Mouse (Mus musculus) c-Kit-positive CD71-positive TER-119-positive erythroid progenitor cells, embryonic 14.5 days (primary cell): ENCODE results near the gene Map3k20.
A peak's percentile ranks its signal among the peaks of the same experiment; 100 is the strongest.

Experiments used
- DNase-seq: peaks from one replicate; pipeline ENCODE4 v3.0.0-alpha.2; 2013; ENCODE audit warnings: low spot score

The Map3k20 gene

DNA sequence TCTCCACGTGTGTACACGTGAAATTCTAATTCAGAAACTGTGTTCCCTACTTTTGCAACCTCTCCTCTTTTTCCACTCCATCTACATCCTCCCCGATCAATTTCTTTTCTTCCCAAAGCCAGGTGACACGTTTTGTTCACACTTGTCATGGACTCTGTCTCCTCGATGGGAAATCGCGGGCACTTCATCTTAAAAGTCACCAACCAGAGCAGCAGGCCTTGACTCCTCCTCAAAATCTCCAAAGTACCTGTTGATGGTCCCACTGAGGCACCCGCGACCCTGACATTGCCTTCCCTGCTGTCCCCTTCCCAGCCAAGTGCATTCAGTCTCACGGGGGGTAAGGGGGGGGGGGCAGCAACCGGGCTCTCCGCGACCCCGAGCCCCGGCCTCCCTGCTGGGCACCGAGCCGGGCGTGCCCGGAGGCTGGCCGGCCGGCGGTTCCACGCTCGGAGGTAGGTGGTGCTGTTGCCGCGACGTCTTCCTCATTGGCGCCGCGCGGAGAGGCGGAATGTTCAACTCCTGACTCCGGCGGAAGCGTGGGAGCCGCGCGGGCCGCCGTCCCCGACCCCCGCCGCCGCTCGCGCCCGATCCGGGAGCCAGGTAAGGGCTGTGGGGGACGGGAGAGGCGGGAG lies at the start of gene Map3k20:
Gene Map3k20, plus strand, starts transcription at position 382 of the 632 bp plus-strand sequence.
- peak; percentile 62 for DNase-seq

DNA sequence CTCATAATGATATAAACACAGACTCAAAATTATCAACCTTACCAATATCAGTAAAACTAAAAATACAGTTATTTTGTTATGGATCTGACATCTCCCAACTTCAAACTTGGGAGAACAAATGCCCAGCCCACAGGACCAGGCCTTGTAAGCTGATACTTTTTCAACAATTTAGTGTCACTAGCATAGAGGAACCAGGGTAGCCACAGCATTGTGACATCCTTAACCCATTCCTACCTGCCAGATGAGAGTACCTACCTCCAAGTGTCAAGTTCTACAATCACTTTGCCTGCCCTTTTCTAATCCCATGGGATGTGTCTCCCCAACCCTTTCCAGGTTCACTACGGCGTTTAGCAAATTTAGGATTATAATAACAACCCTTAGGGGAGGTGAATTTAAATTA lies 47.0 kb upstream of the Map3k20 start:
- no peak for DNase-seq

DNA sequence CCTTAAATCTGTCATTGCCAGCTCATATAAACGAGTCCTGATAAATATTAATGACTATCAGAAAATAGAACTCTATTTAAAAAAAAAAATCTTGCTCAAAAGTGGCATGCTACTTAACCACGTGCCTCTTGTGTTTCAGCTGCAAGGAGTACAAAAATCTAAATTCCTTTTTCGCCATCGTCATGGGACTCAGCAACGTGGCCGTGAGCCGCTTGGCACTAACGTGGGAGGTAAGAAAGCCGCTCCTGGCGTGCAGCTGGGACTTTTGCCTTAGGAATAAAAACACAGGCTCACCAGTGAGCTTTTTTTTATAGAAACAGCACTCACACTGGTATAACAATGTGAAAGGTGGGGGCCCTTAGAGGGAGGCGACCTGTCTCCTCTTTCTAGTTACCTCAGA lies 46.5 kb upstream of the Map3k20 start:
- DNase-seq, result no peak

DNA sequence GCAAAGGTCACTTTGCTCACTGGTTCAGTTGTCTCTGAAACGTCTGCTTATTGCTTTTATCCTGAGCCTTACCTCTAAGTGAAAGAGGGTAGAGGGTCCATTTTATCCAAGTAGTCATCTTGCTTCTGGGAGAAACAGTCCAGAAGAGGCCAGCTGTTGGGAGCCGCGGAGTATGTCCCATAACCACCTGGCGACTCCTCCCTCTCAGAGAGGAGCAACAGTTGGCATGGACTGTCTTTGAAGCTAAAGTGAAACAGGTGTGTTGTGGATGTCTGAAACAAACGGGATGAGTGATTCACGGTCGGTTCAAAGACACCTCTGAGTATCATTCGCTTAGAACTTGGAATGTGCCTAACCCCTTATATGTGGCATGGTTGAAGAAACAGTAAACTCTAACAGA lies 46.0 kb upstream of the Map3k20 start:
- DNase-seq, result no peak

DNA sequence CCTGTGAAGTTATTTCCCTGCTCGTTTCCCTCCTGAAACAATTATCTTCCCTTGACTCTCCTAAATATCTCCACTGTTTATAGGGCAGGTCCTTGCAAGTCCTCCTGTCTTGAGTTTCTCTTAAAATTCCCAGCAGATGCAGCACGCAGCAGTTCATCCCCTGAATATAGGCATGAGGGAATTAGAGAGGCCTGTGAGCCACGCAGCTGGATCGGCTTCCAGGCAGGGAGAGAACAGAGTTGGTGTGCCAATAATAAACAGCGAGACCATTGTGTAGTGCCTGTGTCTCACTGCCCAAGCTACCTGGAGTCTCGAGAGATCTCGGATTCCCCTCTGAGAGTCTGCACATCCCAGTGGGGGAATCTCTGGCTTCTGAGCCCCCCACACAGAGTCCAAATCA lies 45.4 kb upstream of the Map3k20 start:
- no peak for DNase-seq

DNA sequence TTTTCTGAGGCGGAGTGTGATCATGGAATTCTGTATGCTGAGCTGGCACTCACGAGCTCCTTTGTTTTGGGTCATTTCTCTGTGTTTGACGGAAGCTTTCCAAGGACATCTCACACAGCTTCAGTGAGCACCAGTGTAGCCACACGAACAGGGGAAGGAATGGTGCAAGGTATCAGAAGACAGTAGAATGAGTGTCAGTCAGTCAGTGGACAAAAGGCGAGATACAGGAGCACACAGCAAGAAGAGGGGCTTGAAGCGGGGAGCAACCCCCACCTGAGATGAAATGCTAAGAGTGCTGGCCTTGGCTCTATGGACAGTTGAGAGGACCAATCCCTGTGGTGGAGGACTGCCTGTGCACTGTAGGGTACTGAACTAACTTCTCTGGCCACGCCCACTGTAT lies 44.7 kb upstream of the Map3k20 start:
- no peak for DNase-seq

DNA sequence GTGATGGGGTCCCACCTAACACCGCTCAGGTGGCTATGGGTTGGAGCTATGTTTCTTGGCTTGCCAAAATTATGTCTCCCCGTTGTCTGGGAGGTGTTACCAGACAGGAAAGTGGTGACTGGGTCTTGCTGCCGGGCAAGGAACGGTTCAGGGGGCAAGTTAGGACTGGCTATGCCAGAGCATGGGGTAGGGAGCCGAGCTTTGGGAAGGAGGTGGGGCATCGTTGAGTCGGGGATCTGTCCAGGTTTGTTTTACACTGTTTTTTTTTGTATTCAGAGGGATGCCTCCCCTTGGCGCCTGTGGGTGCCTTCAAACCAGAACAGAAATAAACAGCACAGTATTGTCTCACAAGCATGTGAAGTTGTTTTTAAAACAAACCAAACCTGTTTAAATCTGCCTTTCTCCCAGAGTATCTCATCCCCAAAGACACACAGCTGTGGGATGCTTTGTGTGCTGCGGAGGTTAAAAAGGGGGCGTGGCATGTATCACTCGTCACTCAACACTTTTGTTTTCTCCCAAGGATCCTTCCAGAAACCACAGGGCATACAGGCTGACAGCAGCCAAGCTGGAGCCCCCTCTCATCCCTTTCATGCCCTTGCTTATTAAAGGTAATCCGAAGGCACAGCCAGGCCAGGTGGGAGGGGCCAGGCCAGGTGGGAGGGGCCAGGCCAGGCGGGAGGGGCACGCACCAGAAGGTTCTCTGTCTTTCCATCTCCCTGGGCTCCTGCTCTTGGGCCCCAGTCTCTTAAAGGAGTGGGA lies 43.5 kb upstream of the Map3k20 start:
- peak; percentile 7 for DNase-seq

DNA sequence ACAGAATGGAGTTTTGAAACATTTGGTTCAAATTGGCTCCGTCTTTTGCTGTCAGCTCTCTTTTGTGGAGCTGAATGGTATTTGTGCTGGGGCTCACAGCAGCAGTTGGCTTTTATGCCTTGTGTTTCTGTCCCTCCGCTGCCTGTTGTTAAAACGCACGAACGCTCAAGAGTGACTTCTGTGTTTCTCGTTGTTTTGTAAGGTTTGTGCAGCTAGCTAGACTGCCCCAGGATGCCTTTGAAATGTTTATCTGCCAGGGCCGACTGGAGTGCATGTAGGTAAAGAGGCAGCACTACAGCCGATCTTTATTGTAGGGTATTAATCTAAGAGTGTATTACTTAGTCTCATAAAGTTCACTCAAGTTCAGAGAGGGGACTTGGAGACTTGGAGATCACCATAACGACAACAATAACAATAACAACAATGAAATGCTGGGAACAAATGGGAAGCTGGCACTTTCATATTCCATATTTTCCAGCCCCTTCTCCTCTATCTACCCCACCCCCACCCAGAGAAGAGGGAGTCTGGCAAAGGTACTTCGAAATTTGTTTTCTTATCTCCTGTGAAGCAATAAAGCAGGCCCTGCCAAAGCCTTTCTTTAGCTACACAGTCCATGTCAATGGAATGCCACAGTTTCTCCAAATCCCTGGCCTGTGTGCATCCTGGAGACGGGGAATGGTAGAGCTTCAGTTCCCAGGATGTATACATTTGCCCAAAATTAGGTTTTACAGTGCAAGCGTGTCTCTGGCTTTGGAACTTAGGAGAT lies 42.3 kb upstream of the Map3k20 start:
- DNase-seq, result no peak

DNA sequence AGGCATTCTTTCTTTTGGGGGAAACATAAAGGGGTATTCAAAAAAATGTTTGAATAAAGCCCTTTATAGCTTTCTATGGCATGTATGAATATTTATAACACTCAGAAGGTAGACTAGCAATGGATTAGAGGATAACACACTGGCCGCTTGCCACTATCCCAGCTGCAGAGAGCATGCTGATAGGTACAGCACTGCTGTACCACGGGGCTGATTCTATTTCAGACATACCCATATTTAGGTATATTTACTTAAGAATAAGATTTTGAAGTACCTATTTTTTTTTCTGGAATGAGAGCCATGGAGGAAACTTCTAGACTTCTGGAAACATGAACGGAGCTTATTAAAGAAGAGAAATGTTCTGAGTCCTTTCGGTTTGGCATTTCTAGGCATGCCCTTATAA lies 39.8 kb upstream of the Map3k20 start:
- no peak for DNase-seq

DNA sequence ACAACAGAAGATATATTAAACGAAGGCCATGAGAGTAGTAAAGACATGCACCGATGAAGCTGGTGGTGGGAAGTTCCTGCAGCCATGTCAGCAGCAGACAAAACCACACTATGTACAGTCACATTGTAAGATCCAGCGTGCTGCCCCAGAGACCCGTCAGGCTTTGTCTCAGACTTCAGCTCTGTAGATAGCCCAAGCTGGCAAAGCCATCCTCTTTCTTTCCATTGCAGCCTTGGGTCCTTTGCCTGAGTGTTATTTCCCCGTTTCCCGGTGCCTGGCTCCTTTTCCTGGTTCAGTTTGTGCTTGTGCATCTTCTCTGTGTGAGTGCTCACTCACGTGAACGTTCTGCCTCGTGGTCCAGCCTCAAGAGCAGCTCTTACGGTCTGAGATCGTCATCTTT lies 39.1 kb upstream of the Map3k20 start:
- no peak for DNase-seq

DNA sequence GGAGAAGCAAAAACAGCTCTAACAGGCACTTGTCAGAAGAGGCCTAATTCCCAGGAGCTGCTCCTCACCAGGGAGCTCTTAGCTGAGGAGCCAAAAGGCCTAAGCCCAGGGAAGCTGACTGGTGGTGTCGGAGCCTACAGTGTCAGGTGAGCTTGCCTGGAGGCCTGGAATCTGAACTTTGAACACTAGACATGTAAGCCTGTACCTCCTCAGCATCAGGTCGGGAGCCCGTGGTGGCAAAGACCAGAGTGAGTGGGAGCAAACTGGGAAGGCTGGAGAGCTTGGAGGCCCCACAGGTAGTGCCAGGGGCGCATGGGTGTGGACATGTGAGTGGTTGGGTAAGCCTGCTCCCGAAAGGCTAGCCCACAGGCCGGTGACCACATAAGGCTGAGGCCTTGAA lies 37.6 kb upstream of the Map3k20 start:
- DNase-seq, result no peak

DNA sequence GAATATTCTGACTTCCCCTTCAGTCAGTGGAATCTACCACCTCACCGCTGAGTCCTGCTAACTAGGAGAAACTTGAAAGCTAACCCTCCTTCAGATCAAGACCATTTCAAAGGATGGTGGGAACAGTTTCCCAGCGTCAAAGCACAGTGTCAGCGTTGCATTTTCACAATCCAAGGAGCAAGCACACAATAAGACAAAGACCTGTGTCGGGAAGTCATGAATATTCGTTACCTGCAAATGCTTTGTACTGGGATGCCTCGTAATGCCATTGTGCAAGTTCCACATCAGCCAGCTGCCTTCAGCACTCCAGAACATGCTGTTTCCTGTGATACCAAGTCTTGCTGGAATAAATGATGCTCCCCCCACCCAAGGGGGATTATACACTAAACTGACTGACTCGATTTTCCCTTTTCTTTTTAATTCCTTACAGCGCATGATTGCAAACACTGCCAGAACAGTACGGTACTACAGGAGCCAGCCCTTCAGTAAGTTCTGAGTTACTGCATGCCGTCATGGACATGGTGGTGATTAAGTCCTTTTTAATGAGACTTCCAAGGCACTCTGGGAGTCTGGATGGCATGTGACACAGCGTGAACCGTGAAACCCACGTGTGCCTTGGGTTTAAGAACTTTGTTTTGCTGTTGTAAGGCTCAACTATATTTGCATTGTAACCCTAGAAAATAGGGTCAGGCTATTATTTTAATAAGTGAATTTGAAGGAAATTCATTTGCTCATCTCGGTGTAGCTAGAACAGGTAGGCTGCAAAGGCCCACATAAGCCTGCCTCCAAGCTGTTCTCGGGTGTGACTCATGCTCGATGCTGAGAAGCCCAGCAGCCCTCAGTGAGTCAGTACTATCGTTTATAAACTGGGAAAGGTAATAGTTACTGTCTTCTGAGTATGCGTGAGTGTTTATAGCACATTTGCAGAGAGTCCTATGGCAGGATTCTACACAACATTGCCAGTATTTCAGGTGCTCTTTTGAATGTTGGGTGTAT lies 32.6 kb upstream of the Map3k20 start:
- no peak for DNase-seq

DNA sequence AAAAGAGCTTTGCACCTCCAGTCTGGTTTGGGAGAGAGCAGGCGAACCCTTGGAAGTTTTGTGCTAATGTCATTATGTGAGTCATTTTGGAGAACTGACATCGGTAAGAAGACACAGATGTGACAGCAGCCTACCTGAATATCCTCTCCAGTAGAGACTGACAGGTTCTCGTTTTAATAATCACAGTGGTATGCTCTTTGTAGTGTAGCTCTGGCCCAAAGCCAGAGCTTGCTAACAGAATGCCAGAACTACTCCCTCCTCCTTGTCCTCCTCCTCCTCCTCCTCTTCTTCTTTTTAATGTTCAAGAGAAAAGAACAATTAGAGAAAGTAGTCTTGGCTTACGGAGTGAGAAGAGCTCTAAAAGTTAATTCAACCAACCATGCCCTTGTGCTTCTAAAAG lies 31.6 kb upstream of the Map3k20 start:
- no peak for DNase-seq

DNA sequence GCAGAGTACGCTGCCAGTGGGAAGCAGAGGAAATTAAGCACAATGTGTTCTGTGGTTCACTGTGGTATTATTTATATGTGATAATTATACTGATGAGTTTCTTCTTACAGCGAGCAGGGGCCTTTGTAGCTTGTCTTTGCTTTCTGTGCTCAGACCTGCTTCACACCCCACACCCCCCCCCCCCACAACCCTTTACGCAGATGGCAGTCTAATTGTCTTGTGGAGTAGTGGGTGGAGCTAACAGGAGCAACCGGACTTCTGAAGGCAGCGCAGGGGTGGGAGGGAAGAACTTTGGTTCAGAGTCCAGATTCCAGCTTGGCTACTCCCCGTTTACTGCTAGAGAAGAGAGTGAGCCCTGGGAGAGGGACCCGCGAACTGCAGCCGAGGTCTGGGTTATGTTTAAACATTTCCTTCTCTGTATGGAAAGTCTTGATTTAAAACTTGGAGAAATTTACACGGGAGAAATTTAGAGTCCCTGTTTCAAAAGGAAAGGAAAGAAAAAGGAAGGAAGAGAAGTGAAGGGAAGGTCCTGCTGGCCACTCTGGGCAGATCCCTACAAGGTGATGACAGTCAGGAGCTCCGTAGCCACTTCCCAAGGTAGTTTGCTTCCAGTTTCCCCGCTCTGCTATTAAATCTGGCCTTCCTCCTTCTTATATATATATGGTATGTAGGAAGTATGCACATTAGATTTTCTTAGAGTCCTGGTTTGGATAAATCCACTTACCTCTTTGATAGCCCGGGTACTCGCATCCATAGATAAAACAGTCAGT lies 30.4 kb upstream of the Map3k20 start:
- no peak for DNase-seq

DNA sequence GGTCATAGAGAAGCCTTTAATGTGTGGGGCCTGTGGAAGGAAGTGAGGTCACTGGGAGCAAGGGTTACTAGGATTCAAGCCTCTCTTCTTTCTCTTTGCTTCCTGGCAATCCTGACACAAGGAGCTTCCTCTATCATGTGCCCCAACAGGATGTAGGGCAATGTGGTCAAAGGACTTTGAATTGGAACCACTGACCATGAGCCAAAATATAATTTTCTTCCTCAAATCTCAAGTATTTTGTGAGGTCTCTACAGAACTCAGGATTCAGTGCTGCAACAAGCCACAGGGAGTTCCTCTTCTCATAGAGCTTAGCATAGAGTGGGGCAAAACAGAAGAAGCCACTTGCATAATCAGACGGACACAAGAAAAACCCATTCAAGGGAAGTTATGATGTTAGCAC lies 24.7 kb upstream of the Map3k20 start:
- DNase-seq, result no peak

DNA sequence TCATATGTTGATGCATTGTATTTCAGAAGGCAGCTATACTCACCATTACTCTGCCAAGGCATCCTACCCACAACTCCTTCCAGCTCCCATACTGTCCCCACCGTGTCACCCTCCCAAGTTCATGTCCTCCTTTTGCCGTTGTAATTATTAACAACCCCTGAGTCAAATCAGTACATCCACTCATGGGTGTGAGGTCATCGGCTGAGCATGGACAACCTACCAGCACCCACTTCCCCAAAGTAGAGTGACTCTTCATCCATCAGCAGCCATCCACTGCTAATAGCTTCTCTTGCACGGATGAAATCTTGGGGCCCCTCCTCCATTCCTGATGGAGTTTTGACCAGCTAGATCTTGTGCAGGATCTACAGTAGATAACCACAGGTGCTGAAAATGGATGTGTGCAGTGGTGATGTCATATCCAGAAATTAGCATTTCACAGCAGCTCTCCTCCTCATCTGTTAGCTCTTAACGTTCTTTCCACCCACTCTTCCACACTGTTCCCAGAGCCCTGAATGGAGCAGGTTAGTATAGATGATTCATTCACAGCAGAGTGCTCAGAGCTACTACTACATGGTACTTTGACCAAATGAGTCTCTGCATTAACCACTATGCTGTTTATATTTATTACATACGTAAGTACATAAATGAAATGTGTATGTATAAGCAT lies 22.5 kb upstream of the Map3k20 start:
- no peak for DNase-seq

DNA sequence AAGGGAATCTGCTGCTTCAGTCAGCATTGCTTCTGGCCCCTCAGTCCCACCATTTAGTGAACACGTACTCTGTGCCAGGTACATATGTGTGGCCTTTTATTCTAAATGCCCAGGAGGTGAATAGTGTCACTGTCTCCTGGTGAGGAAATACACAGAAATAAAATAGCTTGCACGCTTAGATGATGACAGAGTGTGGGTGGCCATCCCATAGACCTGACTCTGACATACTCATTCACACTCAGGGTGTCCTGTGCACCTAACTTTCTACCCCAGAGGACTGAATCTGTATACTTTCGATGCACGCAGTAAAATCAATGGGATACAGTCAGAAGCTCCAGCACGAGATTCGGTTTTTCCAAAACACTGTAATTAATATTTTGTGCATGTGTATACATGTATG lies 18.0 kb upstream of the Map3k20 start:
- no peak for DNase-seq

DNA sequence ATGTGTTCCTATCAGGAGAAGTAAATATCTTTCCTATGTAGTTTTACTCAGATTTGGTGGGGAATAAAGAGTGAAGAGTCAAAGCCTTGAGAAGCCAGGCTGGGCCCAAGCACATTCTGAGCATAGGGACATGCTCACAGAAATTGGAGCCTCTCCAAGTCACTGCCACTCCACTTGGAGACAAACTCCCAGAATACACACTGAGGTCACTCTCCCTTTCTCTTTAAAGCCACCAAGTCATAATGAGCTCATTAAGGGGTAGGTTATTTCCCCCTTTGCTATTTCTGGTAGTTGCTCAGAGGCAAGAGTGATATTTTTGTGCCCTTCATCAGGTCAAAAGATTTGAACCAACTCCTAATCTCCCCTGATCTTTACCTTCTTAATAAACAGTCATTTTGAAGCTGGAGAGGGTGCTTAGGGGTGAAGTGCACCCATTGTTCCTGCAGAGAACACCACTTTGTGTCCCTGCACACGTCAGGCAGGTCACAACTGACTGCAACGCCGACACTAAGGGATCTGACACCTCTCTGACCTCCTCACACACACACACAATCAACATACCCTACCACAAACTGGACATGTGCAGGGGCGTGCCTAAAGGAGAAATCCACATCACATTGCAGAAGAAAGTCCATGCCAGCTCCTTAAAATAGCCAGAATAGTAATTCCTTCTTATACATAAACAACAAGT lies 15.6 kb upstream of the Map3k20 start:
- DNase-seq, result no peak

DNA sequence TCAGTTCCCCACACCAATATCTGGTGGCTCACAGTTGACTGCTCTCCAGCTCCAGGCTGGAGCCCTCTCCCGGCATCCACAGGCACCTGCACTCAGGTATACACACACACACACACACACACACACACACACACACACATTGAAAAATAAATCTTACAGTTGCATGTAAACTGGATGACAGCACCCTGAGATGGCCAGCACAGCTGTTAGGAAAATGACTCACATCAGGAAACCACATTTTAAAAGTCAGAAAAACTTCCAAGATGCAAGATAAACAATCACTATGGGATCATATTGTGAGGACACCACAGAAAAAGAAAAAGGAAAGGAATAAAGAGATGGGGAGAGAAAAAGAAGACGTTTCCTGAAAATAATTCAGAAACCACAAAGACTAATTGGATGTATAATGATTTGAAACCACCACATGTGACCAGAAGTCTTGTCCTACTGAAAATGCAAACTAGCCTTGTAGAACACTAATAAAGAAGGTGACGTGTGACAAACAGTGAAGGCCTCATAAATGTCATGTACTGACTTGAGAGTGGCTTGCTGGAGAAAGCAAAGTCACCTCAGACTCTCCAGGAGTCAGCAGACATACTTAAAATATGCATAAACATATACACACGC lies 7.1 kb upstream of the Map3k20 start:
- DNase-seq, result no peak

DNA sequence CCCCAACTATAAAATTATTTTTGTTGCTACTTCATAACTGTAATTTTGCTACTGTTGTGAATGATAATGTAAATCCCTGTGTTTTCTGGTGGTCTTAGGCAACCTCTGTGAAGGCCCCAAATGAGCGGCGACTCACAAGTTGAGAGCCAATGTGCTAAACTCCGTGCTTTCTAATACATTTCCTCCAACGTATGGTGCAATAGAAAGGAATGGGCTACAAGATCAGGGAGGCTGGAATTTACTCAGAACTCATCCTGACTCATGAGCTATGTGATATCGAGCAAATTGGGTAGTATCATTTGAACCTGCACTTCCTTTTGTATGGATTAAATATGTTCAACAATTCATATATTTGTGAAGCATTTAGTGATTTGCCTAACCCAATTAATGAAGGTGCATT lies 4.9 kb upstream of the Map3k20 start:
- no peak for DNase-seq
